ENCODE assay signal across 8 mouse cellular contexts in the genomic region with DNA sequence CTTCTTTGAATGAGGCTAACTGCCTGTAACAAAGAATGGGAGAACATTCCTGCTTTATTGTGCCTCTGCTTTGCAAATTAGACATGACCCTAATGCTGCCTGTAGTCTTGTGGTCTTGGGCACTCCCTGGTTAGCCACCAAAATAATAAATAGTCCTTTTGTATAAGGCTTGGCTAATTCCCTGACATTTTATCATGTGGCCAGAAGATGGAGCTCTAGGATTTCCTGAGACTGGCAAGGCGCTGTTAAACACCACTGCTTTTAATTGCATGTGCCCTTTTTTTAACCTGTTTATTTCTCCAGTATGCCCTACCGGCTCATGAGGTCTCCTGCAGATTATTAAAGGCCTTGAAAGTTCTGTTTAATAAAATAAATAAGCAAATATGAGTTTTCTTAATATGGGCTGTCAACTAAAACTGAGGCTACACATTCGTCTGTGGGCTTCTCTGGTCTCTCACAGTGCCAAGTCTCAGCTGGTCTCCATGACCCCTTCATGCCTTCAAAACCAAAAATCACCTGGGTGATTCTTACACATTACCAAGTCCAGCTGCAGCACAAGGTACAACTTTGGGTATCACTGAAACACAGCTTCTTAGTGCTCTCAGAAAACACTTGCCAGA. TPM values are rescaled to one million over a fixed set of nuclear protein-coding genes. Genes with fewer than 3 reads are reported as not detected.
A peak's percentile ranks its signal among the peaks of the same experiment; 100 is the strongest.
DNase-seq lines count a peak whose midpoint lies in the region; ATAC-seq and TF ChIP-seq lines count a peak whose summit lies in the region.

No protein-coding gene starts in this region.

- no peak overlapping the region for H3K4me3 ChIP-seq in forebrain, embryonic 14.5 days (ENCODE audit: low read depth, low read length)
- H3K4me3 ChIP-seq in layer of hippocampus, adult 2 months = no peak overlapping the region
- no peak overlapping the region for H3K4me3 ChIP-seq in midbrain, embryonic 13.5 days (replicated peaks)

- no peaks in the 10 kb centered on the region for H3K9me3 ChIP-seq in forebrain, embryonic 14.5 days (replicated peaks; ENCODE audit: control insufficient read depth, low read length)
- no peaks in the 10 kb centered on the region for H3K9me3 ChIP-seq in midbrain, embryonic 13.5 days

- no peak overlapping the region for H3K27ac ChIP-seq in forebrain, embryonic 14.5 days (ENCODE audit: low read depth, low read length)
- H3K27ac ChIP-seq in layer of hippocampus, adult 2 months = no peak overlapping the region
- H3K27ac ChIP-seq in midbrain, embryonic 13.5 days = no peak overlapping the region

- ATAC-seq in forebrain, embryonic 14.5 days = peak; percentile 85
- ATAC-seq in midbrain, embryonic 13.5 days = peak; percentile 75

- TF ChIP-seq CTCF in layer of hippocampus, adult 2 months (conservative IDR thresholded peaks at IDR 0.05) = peak; percentile 89

- peak; percentile 12 to 42 for DNase-seq in heart, adult 18-20 months
- DNase-seq in heart, adult 9 months (ENCODE audit: low spot score in 2 of 2) = no peak
- peak; percentile 58 to 61 for DNase-seq in B cell, adult 2 months
- DNase-seq in brain, embryonic 18.5 days (ENCODE audit: low read depth, low spot score) = peak; percentile 12
- peak; percentile 81 for DNase-seq in forebrain, embryonic 14.5 days (ENCODE audit: low spot score)
- DNase-seq in layer of hippocampus, adult 2 months (ENCODE audit: low spot score in 2 of 2) = peak; percentile 30 to 45
- no peak for DNase-seq in ovary, postnatal 36 days (ENCODE audit: low spot score)

- no peaks in the 10 kb centered on the region for H3K36me3 ChIP-seq in forebrain, embryonic 14.5 days (ENCODE audit: control insufficient read depth, insufficient read depth, low read length)
- no peaks in the 10 kb centered on the region for H3K36me3 ChIP-seq in midbrain, embryonic 13.5 days

- no peaks in the 10 kb centered on the region for H3K27me3 ChIP-seq in forebrain, embryonic 14.5 days (replicated peaks; ENCODE audit: control insufficient read depth, insufficient read depth, low read length)
- H3K27me3 ChIP-seq in midbrain, embryonic 13.5 days = no peaks in the 10 kb centered on the region

- H3K9ac ChIP-seq in forebrain, embryonic 14.5 days (ENCODE audit: low read length) = no peak overlapping the region
- no peak overlapping the region for H3K9ac ChIP-seq in midbrain, embryonic 13.5 days (replicated peaks)

- no peaks in the 10 kb centered on the region for H3K4me1 ChIP-seq in forebrain, embryonic 14.5 days (ENCODE audit: control insufficient read depth, insufficient read depth, low read length)
- no peaks in the 10 kb centered on the region for H3K4me1 ChIP-seq in midbrain, embryonic 13.5 days (replicated peaks)

- WGBS in forebrain, embryonic 14.5 days = 28% methylated on average over 3 of the region's 3 CpGs
- WGBS in midbrain, embryonic 13.5 days = 25% methylated on average over 3 of the region's 3 CpGs

- H3K4me2 ChIP-seq in forebrain, embryonic 14.5 days (ENCODE audit: low read length) = no peak overlapping the region
- H3K4me2 ChIP-seq in midbrain, embryonic 13.5 days (replicated peaks) = no peak overlapping the region

RNA-seq across cellular contexts. Expression of a gene that starts 51.9 kb away (rescaled TPM):
- 10 to 100 TPM; 14.7 to 16.9 TPM for total RNA-seq in heart, adult 18-20 months (2021)
- 21.7 and 22.0 TPM in 2 replicates for polyA plus RNA-seq in forebrain, embryonic 14.5 days (2014; fragmentation: Nextera tagmentation; extraction: Ambion mirVana)
- total RNA-seq in layer of hippocampus, adult 2 months (2021) = 10 to 100 TPM; 26.2 to 31.5 TPM
- 28.8 and 31.1 TPM in 2 replicates for polyA plus RNA-seq in midbrain, embryonic 13.5 days (2015; fragmentation: Nextera tagmentation; extraction: Ambion mirVana)

Comparison
In these comparisons a context has a peak if more than half of its experiments do, and no peak if none do; other contexts are left out.
1. DNase-seq: peak in heart, adult 18-20 months (2 of 2), B cell, adult 2 months (2 of 2), brain, embryonic 18.5 days (single experiment), forebrain, embryonic 14.5 days (single experiment) and layer of hippocampus, adult 2 months (2 of 2); none in heart, adult 9 months (0 of 2) and ovary, postnatal 36 days (single experiment).